Mouse (Mus musculus): ENCODE measurements at regions not wholly inside any gene's neighbourhood (a gene's known extent, or its start where the extent isn't known, plus 50 kb on each side); places are given as distances from the start of the nearest gene placed in this dataset.

GRCm38 (mm10) chr12:7878761-7879160, 98.7 kb upstream of the Apob start:
- TF ChIP-seq CTCF (IDR thresholded peaks at IDR 0.05; ENCODE audit: low read depth): no peak
- TF ChIP-seq EP300 (IDR thresholded peaks at IDR 0.05; ENCODE audit: low read depth): no peak

All from liver, embryonic 14.5 days (tissue).